Mouse (Mus musculus): ENCODE data around the gene Syt6. TPM values are rescaled to one million over a fixed set of nuclear protein-coding genes. Genes with fewer than 3 reads are reported as not detected.

Gene Syt6
- total RNA-seq (2014; fragmentation: Nextera tagmentation): not detected in 2 replicates
- total RNA-seq (2017): 0.13 TPM in 1 of 2 replicates, not detected in the other

DNA sequence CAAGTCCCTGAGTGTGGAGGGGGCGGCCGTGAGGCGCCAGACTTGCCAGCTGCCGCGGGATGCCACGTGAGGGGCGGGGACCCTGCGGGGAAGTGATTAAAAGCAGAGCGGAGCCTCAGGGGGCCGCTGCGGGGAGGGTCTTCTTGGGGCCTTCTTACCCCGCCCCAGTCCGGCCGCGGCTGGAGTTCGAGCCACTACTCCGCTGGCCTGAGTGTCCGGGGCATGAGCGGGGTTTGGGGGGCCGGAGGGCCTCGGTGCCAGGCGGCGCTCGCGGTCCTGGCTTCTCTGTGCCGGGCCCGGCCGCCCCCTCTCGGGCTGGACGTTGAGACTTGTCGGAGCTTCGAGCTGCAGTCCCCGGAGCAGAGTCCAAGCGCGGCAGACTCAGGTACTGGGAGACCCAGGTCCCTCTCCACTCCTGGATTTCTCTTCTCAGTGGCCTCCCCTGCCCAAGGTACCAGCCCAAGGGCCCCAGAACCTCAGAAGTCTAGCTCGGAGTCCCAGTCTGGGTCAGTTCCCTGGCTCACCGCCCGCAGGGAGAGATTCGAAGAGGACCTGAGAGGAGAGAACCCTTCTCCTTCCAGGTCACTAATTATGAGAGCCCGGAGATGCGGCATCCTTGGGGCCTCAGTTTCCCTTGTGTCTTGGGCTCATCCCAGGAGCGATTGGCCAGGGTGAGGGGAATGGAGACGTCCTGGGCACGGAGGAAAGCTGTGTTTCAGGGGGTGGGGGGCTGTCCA lies at the start of gene Syt6:
Gene Syt6 (plus strand): TSS at position 76 of the 737 bp plus-strand sequence.
- ATAC-seq (replicated peaks; ENCODE audit: poor library complexity, severe bottlenecking): peak; percentile 16; the same call in 1 of the 2 replicates

DNA sequence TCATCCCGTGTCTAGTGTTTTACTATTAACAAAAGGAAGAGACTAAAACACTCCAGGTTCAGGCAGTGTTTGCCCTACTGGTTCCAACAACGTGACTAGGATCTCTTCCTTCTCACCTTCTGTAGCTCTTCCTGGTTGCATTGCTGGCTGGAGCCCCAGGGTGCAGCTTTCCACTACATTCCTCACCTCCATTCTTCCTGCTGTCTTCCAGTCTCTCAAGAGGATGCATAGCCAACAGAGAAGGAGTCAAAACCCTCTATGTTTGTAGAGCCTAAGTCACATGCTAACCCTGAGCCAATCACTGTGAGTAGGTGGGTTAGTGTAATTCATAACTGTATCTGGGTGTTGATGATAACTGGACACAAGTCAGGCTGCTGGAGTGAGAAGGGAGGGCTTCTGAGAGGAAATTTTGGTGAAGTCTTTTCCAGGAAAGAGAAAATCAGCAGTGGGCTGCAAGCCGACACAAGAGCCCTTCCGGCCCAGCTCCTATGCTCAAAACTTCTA lies 48.8 kb upstream of the Syt6 start:
- ATAC-seq (replicated peaks; ENCODE audit: poor library complexity, severe bottlenecking): no peak

DNA sequence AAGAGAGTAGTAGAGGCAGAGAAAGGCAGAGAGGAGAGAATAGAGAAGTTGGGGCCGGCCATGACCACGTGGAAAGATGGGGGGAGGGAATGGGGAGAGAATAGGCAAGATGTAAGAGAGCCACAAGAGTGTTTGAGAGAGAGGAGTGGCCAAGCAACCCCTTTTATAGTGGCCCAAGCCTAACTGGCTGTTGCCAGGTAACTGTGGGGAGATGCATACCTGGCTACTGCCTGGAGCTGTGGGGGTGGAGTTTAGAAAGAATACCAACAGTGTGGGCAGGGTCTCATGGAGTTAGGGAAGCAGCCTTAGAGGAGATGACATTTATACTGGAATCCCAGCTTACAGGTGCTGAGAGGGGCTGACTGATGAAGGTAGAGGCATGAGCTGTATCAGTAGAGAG lies 48.2 kb upstream of the Syt6 start:
- ATAC-seq (replicated peaks; ENCODE audit: poor library complexity, severe bottlenecking): no peak

- no peak for ATAC-seq (replicated peaks; ENCODE audit: poor library complexity, severe bottlenecking)
These were observed 41.0 kb upstream of the Syt6 start for GRCm38 (mm10) chr3:103534036-103534435.

DNA sequence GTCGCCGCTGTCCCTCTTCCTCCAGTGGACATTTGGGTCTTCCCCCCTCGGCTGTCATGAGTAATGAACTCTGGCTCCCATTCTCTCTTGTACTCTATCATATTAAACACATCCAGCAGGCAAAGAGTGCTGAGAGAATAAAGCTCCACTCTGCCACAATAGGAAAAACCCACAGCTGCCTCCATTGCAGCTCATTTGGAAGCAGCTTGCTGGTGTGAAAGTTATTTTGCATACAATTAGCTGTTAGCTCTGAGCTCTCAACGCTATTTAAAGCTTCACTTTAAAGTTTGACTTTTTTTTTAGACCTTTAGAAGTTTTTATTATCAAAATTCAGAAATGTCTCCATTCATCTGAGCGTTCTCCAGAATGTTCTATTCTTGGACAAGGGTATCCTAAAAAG lies 39.8 kb upstream of the Syt6 start:
- no peak for ATAC-seq (replicated peaks; ENCODE audit: poor library complexity, severe bottlenecking)

DNA sequence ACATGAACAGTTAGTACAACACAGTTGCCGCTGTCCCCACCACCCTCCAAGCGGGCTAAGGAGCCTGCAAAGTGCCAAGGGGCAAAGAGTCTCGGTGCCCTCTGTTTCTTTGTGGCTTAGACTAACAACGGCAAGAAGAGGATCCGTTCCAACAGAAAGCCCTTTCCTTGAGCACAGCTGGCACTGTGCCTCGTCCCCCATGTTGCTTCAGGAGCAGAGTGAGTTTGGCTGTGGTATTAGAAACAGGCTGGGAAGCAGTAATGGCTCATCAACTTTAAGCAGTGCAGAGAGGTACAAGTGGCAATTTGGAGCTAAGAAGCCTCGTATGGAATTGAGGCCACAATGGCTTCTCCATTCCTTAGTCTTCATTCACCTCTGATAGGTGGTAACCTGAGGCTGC lies 35.9 kb upstream of the Syt6 start:
- ATAC-seq (replicated peaks; ENCODE audit: poor library complexity, severe bottlenecking): no peak

DNA sequence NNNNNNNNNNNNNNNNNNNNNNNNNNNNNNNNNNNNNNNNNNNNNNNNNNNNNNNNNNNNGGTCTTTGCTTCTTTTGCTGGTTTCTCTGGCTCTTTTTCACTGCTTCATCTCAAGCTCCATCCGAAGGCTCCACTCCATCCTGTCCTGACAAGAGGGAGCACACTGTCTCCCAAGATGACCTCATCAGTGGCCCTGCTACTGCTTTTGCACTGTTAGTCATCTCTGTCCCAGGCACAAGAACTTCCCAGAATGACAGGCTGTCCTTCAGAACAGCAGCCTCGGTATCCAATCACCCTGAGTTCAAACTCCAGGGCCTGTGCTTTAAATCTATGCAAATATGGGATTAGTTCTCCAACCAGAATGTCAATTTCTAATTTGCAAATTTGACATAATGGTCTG lies 28.9 kb upstream of the Syt6 start:
- no peak for ATAC-seq (replicated peaks; ENCODE audit: poor library complexity, severe bottlenecking)

DNA sequence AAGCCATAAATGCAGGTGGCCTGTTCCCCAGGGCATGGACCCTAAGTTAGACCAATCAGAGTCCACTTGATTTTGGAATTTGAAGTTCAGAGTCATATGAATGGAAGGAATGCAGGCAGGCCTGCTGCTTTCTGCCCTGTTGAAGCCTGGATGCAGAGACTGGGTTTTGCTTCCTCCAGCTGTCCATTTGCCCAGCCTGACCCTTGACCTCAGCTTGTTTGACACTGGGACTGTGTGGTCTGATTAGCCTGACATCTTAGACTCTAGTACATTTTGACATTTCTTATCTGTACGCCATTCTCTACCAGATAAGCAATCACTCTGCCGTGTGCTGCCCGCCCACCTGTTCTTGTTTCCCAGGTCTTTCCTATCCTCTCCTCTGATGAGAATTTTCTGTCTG lies 28.4 kb upstream of the Syt6 start:
- ATAC-seq (replicated peaks; ENCODE audit: poor library complexity, severe bottlenecking): no peak

- no peak for ATAC-seq (replicated peaks; ENCODE audit: poor library complexity, severe bottlenecking)
These were observed 24.8 kb upstream of the Syt6 start for GRCm38 (mm10) chr3:103550236-103550635.

- ATAC-seq (replicated peaks; ENCODE audit: poor library complexity, severe bottlenecking): no peak
These were observed 7.8 kb upstream of the Syt6 start for GRCm38 (mm10) chr3:103567226-103567625.

GRCm38 (mm10) chr3:103572526-103572925 lies 2.5 kb upstream of the Syt6 start:
- ATAC-seq (replicated peaks; ENCODE audit: poor library complexity, severe bottlenecking): no peak

- ATAC-seq (replicated peaks; ENCODE audit: poor library complexity, severe bottlenecking): no peak
These were observed 1.8 kb upstream of the Syt6 start for GRCm38 (mm10) chr3:103573106-103573790.

DNA sequence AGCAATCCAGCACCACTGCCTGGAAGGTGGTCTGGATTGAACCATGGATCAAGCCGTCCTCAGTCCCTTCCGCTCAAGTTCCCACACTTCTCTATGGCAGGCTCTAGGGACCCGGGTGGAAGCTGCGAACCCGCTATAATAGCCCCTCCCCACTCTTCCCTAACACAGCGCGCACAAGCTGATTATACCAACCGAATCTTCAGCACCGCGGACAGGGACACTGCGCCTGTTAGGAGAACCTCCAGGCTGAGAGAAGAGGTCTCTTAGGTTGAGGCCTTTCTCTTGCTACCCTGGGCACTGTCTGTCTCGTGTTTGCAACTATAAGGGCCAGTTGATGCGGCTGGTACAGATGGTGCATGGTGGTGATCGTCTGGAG lies 1.3 kb upstream of the Syt6 start:
- peak; percentile 76 for ATAC-seq (replicated peaks; ENCODE audit: poor library complexity, severe bottlenecking)

- ATAC-seq (replicated peaks; ENCODE audit: poor library complexity, severe bottlenecking): no peak
These were observed 370 bp upstream of the Syt6 start for GRCm38 (mm10) chr3:103574566-103575155.

DNA sequence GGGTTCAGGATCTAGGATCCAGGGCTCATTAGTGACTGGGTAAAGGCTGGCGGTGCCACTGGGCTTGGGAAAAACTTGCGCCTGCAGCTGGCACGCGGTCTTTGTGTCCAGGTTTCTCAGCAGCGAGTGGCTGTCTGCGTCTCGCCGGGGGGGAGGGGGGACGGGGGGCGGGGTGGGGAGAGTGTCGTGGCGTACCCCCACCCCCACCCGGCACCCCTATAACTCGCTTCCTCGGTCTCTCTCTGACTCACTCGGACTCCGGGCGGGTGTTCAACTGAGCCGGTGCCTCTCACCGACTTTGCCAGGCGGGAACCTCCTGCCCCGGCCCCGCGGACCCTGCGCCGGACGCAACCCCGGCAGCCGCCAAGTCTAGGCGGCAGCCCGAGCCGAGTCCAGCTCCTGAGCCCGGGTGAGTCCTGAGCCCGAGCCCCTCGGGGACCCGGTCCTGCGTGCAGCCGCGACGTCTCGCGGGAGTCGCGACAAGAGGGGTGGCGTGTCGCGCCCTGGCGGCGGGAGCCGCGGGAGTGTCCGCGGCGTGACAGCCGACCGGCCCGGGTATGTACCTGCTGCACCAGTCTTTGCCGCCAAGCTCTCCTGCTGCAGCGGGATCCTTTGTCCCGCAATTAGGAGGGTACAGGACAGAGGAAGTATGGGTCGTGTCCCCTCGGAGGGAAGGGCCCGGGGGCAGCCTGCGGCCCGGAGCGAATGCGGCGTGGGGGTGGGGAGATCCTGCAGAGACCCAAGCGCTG lies 1.0 kb downstream of the Syt6 start:
- no peak; the same call in 1 of the 2 replicates for ATAC-seq (replicated peaks; ENCODE audit: poor library complexity, severe bottlenecking)

GRCm38 (mm10) chr3:103587136-103587535 lies 12.1 kb downstream of the Syt6 start:
- ATAC-seq (replicated peaks; ENCODE audit: poor library complexity, severe bottlenecking): no peak

DNA sequence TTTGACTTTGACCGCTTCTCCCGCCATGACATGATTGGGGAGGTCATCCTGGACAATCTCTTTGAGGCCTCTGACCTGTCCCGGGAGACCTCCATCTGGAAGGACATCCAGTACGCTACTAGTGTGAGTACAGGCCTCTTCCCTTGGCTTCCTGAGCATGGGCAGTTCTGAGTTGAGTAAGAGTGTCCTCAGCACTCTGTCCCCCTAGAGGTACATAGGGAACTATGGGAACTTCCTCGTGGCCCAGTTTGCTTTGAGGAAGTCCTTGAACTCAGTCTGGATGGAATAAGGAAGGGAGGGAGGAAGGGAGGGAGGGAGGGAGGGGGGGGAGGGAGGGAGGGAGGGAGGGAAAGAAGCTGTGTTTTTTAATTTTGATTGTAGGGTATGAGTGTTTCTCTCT lies 12.6 kb downstream of the Syt6 start:
- ATAC-seq (replicated peaks; ENCODE audit: poor library complexity, severe bottlenecking): peak; percentile 79

DNA sequence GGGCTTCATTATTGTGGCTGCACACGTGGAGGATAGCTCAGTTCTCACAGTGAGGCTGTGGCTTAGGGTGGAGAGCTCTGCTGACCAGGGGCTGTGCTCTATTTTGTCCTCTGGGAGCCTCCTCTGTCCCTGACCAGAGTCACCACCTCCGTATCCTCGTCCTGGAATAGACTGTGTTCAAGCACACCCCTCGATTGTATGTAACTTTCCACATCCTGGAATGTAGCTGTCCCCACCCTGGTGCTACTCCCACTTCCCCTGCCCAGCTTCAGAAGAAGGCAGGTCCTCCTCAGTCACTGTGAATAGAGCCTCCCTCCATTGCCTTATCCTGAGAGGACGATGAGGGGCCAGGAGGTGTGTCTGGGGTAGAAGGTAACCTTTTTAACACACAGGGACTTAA lies 14.6 kb downstream of the Syt6 start:
- ATAC-seq (replicated peaks; ENCODE audit: poor library complexity, severe bottlenecking): no peak

GRCm38 (mm10) chr3:103592636-103593035 lies 17.6 kb downstream of the Syt6 start:
- no peak for ATAC-seq (replicated peaks; ENCODE audit: poor library complexity, severe bottlenecking)

DNA sequence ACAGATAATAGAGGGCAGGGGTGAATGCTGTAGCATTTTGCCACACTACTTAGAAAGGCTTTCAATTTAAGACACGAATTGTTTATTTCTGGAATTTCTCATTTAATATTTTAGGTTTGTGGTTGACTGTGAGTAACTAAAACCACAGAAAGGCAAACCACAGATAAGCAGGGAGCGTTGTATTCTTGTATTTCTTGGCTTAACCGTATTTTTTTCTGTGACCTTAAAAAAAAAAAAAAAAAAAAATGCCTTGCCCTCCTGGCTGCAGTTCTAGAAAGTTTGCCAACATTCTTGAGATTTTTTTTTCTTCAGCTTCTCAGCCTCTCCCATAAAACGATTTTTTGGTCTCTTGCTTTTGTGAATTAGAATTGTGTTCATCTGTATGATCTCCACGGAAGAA lies 18.6 kb downstream of the Syt6 start:
- ATAC-seq (replicated peaks; ENCODE audit: poor library complexity, severe bottlenecking): no peak

All from granulocyte monocyte progenitor cell, adult 5-6 weeks (primary cell).